Mouse (Mus musculus): ENCODE results near the gene Rcn2.
A peak's percentile ranks its signal among the peaks of the same experiment; 100 is the strongest.
"Not testable (repeated sequence)": the region's sequence is repeated elsewhere in the genome, so short reads cannot be mapped to it uniquely, and the experiment has no call there.

Gene Rcn2

DNA sequence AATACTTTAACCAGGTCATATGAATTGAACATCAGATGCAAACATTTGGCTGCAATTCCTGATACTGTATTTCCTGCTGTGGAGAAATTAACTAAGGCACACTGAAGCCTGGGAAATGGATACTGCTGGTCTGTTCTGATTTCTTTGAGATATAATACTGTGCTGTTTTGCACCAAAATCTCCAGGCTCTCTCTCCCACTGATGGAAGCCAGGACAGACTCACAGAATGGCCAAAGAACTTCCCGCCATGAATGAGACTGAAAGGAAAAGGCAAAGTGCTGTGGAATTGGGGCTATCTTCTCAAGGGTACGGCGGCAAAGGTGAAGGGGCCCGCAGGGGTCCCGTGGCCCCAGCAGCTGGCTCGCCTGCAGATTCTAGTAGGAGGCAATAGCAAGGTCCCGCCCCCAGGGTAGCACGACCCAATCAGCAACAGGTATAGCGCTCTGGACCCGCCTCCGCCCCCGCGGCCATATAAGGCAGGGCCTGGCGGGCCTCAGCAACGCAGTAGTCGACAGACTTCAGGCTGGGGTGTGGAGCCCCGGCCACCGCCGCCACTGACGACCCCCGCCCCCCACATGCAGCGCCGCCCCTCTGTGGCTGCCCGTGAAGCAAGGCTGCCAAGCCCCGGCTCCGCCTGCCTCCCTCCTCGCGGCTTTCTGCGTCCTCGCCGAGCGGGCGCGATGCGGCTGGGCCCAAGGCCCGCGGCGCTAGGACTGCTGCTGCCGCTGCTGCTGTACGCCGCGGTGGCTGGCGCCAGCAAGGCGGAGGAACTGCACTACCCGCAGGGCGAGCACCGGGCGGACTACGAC is at the start of gene Rcn2:
Gene Rcn2 (plus strand): TSS at position 474 of the 809 bp plus-strand sequence.
- DNase-seq (ENCODE audit: low spot score in 2 of 2): peak; percentile 95

GRCm38 (mm10) chr9:56004679-56005078 is 37.0 kb upstream of the Rcn2 start:
- not testable (repeated sequence) for DNase-seq (ENCODE audit: low spot score in 2 of 2)

GRCm38 (mm10) chr9:56010450-56010849 is 31.2 kb upstream of the Rcn2 start, which contains the start of gene 4930563M21Rik:
4930563M21Rik (minus strand) TSS chr9:56010550.
- no peak for DNase-seq (ENCODE audit: low spot score in 2 of 2)

- DNase-seq (ENCODE audit: low spot score in 2 of 2): no peak
Observed at GRCm38 (mm10) chr9:56024772-56025171, 16.9 kb upstream of the Rcn2 start.

- no peak for DNase-seq (ENCODE audit: low spot score in 2 of 2)
Observed at GRCm38 (mm10) chr9:56027292-56027691, 14.4 kb upstream of the Rcn2 start.

GRCm38 (mm10) chr9:56032219-56032618 is 9.4 kb upstream of the Rcn2 start:
- no peak for DNase-seq (ENCODE audit: low spot score in 2 of 2)

GRCm38 (mm10) chr9:56042181-56042621 is 556 bp downstream of the Rcn2 start:
- no peak for DNase-seq (ENCODE audit: low spot score in 2 of 2)

DNA sequence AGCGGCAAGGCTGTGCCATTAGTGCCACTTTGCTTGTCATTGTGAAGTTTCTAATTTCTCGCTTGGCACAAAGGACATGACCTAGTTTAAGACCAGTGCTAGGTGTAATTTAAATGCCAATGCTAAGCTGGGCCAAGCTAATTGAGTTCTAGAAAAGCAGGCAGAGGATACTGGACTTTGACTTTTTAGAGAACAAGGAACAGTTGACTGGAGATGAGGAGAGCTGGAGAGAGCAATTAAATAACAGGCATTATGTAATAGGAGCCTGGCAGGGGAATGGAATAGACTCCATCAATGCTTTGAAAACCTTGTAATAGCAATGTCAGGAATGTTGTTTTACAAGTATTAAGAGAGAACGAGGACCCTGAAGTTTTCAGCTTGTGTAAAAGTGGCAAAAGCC is 12.2 kb downstream of the Rcn2 start:
- DNase-seq (ENCODE audit: low spot score in 2 of 2): no peak

DNA sequence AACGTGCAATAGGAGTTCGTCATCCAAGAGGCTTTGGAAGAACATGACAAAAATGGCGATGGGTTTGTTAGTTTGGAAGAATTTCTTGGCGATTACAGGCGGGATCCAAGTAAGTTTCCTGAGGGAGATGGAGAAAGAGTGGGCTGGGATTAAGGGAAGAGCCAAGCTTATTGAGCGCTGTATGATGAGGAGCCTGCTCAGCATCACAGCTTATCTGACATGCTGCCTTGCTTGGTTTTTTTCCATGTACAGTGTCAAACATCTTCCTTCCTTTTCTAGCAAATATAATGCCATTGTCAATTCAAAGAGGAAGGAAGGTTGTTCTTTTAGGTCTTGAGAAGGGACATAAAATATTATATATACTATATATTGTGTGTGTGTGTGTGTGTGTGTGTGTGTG is 14.5 kb downstream of the Rcn2 start:
- no peak for DNase-seq (ENCODE audit: low spot score in 2 of 2)

DNA sequence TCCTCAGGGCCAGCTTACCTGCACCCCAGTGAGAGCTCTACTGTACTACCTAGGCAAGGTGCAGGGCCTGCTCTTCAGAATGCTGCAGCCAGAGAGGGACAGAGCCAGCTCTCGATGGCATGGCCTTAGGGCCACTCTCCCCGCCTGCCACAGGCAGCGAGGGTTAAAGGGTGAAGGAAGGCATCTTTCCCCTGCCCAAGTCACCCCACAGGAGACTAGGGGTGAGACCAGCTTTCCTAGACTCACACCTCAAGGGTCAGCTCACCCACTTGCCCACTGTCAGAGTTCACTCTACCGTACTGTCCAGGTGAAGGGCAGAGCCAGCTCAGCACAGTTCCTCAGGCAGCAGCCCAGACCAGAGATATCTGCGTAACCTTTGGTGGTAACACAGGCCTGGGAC is 20.7 kb downstream of the Rcn2 start:
- DNase-seq (ENCODE audit: low spot score in 2 of 2): no peak

DNA sequence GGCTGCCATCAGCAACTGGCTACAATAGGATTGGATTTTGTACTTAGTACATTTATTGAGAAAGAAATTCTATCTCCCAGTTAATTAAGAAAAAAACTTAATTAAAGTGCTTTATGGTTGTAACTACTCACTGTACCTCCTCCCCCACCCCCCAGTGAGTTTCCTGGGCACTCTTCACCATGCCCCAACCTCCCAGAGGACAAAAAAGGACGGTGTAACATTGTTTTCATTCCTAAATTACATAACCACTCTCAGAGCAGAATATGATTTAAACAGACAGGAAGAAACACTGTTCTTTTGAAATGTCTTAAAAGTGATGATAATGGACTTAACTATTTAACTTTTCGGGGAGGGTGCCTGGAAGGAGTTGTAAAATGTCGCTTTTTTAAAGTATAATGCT is 23.4 kb downstream of the Rcn2 start:
- DNase-seq (ENCODE audit: low spot score in 2 of 2): no peak

DNA sequence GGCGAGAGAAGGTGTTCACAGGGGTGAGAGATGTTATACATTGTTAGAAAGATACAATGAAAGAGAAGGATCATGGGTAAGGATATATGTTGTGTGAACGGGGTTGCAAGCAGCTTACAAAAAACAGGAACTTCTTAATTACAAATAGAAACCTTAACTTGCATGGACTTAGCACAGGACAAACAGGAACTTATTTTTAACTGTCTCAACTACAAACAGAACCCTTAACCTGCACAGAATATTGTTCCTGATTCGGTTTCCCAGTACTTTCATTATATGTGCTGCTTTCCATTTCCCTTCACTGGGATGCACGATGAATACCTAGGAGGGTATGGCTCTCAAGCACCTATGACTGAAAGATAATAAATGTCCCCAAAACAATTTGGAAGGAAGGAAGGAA is 26.3 kb downstream of the Rcn2 start:
- no peak for DNase-seq (ENCODE audit: low spot score in 2 of 2)

DNA sequence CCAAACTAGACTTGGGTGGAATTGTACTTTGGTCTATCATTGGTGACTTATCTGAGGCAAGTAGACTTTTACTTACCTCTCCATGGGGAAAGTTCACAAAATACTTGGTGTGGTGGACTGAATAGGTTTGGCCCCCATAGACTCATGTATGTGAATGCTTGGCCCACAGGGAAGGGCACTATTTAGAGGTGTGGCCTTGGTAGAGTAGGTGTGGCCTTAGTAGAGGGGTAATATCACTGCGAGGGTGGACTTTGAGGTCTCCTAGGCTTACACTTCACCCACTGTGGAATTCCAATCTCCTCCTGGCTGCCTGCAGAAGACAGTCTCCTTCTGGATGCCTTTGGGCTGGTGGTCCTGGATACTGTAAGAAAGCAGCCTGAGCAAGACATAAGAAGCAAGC is 27.0 kb downstream of the Rcn2 start:
- no peak for DNase-seq (ENCODE audit: low spot score in 2 of 2)

GRCm38 (mm10) chr9:56072861-56073260 is 31.2 kb downstream of the Rcn2 start:
- no peak for DNase-seq (ENCODE audit: low spot score in 2 of 2)

GRCm38 (mm10) chr9:56074863-56075262 is 33.2 kb downstream of the Rcn2 start:
- no peak for DNase-seq (ENCODE audit: low spot score in 2 of 2)

DNA sequence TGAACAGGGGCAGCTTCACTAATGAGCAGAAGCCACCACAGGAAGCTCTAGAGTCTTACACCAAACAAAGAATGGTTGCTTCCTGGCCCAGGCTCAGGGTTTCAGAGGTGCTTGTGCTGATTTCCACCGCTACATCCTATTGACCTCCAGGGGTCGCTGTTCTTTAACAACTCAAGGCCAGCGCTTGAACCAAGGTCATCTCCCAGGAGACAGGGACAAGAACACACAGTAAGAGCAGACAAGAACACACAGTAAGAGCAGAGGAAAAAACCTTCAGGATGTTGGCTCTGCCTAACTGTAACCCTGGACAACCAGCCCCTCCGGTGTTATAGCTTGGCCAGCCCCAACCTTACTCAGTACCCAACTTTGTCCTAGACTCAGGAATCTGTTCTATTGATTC is 33.6 kb downstream of the Rcn2 start:
- peak in 1 of 2 experiments; percentile 59 for DNase-seq (ENCODE audit: low spot score in 2 of 2)

- DNase-seq (ENCODE audit: low spot score in 2 of 2): no peak
Observed at GRCm38 (mm10) chr9:56075901-56076620, 34.4 kb downstream of the Rcn2 start.

GRCm38 (mm10) chr9:56079587-56079986 is 37.9 kb downstream of the Rcn2 start:
- DNase-seq (ENCODE audit: low spot score in 2 of 2): no peak

DNA sequence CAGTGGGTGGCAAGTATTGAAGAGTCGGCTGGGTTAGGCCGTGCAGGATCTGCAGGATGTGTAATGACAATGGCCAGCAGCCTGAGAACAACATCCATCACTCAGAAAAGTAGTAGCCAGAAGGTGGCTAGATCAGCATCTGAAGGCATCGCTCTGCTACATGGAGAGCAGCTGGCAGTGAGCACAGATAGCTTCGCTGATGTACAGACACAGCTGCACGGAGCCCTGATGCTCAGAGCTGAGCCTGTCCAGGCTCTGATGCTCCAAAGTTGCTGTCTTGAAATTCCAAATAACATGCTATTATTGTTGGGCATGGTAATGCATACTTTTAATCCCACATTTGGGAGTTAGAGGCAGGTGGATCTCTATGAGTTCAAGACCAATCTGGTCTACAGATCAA is 44.9 kb downstream of the Rcn2 start:
- DNase-seq (ENCODE audit: low spot score in 2 of 2): no peak

DNA sequence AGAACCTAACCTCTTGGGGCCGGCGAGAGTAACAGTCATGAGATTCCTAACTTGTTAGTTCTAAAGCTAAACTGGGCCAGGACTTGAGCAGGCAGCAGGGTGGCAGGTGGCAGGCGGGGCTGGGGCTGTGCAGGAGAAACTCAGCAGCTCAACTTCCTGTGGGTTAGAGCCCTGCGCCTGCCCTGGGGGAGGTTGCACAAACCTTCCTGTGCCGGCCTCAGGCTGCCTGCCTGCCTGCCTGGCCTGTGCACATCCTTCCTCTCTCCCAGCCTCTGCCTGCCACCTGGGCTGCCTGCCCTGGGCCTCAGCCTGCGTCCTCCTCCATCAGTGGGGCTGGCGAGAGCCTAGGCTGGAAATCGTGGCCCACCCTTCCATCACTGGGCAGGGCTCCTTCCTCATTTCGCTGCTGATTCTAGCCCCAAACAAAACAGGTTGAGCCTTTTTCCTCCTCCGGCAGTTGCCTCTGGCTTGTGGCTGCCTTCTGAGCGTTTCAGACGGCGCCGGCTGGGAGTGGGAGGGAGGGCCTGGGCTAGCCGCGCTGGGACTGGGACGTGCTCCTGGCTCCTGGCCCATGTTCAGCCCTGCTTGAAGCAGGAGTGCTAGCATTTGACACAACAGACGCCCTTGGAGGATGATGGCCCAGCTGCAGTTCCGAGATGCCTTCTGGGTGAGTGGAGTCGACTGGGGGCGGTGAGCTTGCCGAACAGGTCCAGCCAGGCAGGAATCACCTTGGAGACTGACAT is 48.3 kb downstream of the Rcn2 start, which contains the start of gene Pstpip1:
Gene Pstpip1 (plus strand): TSS at position 185 of the 743 bp plus-strand sequence.
- peak; percentile 49 to 53 for DNase-seq (ENCODE audit: low spot score in 2 of 2)

- DNase-seq (ENCODE audit: low spot score in 2 of 2): no peak
Observed at GRCm38 (mm10) chr9:56090546-56091225, 49.0 kb downstream of the Rcn2 start.

GRCm38 (mm10) chr9:56092102-56092501 is 50.5 kb downstream of the Rcn2 start:
- no peak for DNase-seq (ENCODE audit: low spot score in 2 of 2)

Measured in frontal cortex, postnatal 36 days (tissue).